ENCODE assay signal across 8 mouse cellular contexts in the genomic region with DNA sequence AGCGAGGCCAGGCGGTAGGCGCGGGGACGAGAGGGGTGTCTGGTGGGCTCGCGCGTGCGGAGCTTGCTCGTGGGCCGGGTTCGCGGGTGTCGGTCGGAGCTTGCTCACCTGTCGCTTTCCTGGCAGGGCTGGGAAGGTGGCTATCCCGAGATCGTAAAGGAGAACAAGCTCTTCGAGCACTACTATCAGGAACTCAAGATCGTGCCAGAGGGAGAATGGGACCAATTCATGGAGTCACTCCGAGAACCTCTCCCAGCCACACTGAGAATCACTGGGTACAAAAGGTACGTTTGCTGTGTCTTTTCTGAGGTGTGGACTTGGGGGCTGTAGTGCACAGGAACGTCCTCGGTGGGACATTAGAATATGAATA. TPM values are rescaled to one million over a fixed set of nuclear protein-coding genes. Genes with fewer than 3 reads are reported as not detected.
DNase-seq lines count a peak whose midpoint lies in the region; ATAC-seq and TF ChIP-seq lines count a peak whose summit lies in the region.

No protein-coding gene starts in this region.

- H3K27me3 ChIP-seq in hindbrain, embryonic 16.5 days (replicated peaks; ENCODE audit: control insufficient read depth, insufficient read depth, low read length), result no peaks in the 10 kb centered on the region
- no peaks in the 10 kb centered on the region for H3K27me3 ChIP-seq in neural tube, embryonic 12.5 days (replicated peaks)

- H3K9ac ChIP-seq in hindbrain, embryonic 16.5 days (ENCODE audit: low read depth, low read length), result peak overlapping the region; percentile 81
- peak overlapping the region; percentile 75 for H3K9ac ChIP-seq in neural tube, embryonic 12.5 days

- intact Hi-C loops in left cerebral cortex, adult 2 months (cut with DNase I), result loop anchor here (2.0 kb wide), 1 partner anchor 101 kb away; no protein-coding TSS in a partner anchor

- ATAC-seq in hindbrain, embryonic 16.5 days, result no peak
- no peak for ATAC-seq in neural tube, embryonic 12.5 days (ENCODE audit: low FRiP score, low read depth)

- peaks cover 20% of the 10 kb centered on the region for H3K36me3 ChIP-seq in hindbrain, embryonic 16.5 days (ENCODE audit: control insufficient read depth, insufficient read depth, low read length)
- H3K36me3 ChIP-seq in neural tube, embryonic 12.5 days, result peaks cover 29% of the 10 kb centered on the region

- H3K4me1 ChIP-seq in hindbrain, embryonic 16.5 days (ENCODE audit: control insufficient read depth, insufficient read depth, low read depth, low read length), result peaks cover 13% of the 10 kb centered on the region
- peaks cover 10% of the 10 kb centered on the region for H3K4me1 ChIP-seq in neural tube, embryonic 12.5 days

- under 1% methylated on average over 24 of the region's 24 CpGs for WGBS in hindbrain, embryonic 16.5 days
- under 1% methylated on average over 24 of the region's 24 CpGs for WGBS in neural tube, embryonic 12.5 days

- DNase-seq in left cerebral cortex, adult 2 months (ENCODE audit: extremely low spot score in 1 of 2, low spot score in 2 of 2), result no peak
- DNase-seq in left cerebral cortex, adult 18-20 months (ENCODE audit: low spot score in 2 of 2), result no peak
- DNase-seq in c-Kit-positive CD71-positive TER-119-positive erythroid progenitor cells, embryonic 14.5 days (ENCODE audit: low spot score), result peak; percentile 14
- DNase-seq in spleen, adult 18-20 months, result no peak
- no peak for DNase-seq in right cerebral cortex, postnatal 36 days (ENCODE audit: low spot score in 2 of 2)
- no peak for DNase-seq in cerebellum, postnatal 4 days (ENCODE audit: low spot score in 2 of 2)

- H3K27ac ChIP-seq in left cerebral cortex, adult 2 months, result peak overlapping the region; percentile 100
- peak overlapping the region; percentile 79; the same call in 1 of the 2 replicates for H3K27ac ChIP-seq in hindbrain, embryonic 16.5 days (ENCODE audit: low read depth, low read length)
- no peak overlapping the region for H3K27ac ChIP-seq in neural tube, embryonic 12.5 days

- H3K4me3 ChIP-seq in left cerebral cortex, adult 2 months, result peak overlapping the region; percentile 98
- peak overlapping the region; percentile 99 for H3K4me3 ChIP-seq in hindbrain, embryonic 16.5 days (ENCODE audit: low read length)
- peak overlapping the region; percentile 92 for H3K4me3 ChIP-seq in neural tube, embryonic 12.5 days

- TF ChIP-seq CTCF in left cerebral cortex, adult 2 months (IDR thresholded peaks at IDR 0.05), result no peak

- H3K9me3 ChIP-seq in hindbrain, embryonic 16.5 days (ENCODE audit: control insufficient read depth, low read length), result no peaks in the 10 kb centered on the region
- no peaks in the 10 kb centered on the region for H3K9me3 ChIP-seq in neural tube, embryonic 12.5 days

- H3K4me2 ChIP-seq in hindbrain, embryonic 16.5 days (ENCODE audit: low read length), result peak overlapping the region; percentile 86
- peak overlapping the region; percentile 92 for H3K4me2 ChIP-seq in neural tube, embryonic 12.5 days (replicated peaks)

RNA-seq across cellular contexts. Expression of a gene that starts 0.9 kb away (rescaled TPM):
- total RNA-seq in left cerebral cortex, adult 2 months (2021), result 1 to 10 TPM; 6.9 to 8.5 TPM
- 1 to 10 TPM; 7.0 to 7.3 TPM for total RNA-seq in left cerebral cortex, adult 18-20 months (2021)
- 29.2 and 39.2 TPM in 2 replicates for polyA plus RNA-seq in hindbrain, embryonic 16.5 days (2015; fragmentation: Nextera tagmentation; extraction: Ambion mirVana)
- polyA plus RNA-seq in neural tube, embryonic 12.5 days (2016; fragmentation: Nextera tagmentation; extraction: Ambion mirVana), result 21.1 and 25.9 TPM in 2 replicates
